Mouse (Mus musculus): ENCODE results near the gene Msx3. TPM values are rescaled to one million over a fixed set of nuclear protein-coding genes. Genes with fewer than 3 reads are reported as not detected.

Msx3 gene
- polyA plus RNA-seq (2015; fragmentation: Nextera tagmentation; extraction: Ambion mirVana): not detected in 2 replicates

DNA sequence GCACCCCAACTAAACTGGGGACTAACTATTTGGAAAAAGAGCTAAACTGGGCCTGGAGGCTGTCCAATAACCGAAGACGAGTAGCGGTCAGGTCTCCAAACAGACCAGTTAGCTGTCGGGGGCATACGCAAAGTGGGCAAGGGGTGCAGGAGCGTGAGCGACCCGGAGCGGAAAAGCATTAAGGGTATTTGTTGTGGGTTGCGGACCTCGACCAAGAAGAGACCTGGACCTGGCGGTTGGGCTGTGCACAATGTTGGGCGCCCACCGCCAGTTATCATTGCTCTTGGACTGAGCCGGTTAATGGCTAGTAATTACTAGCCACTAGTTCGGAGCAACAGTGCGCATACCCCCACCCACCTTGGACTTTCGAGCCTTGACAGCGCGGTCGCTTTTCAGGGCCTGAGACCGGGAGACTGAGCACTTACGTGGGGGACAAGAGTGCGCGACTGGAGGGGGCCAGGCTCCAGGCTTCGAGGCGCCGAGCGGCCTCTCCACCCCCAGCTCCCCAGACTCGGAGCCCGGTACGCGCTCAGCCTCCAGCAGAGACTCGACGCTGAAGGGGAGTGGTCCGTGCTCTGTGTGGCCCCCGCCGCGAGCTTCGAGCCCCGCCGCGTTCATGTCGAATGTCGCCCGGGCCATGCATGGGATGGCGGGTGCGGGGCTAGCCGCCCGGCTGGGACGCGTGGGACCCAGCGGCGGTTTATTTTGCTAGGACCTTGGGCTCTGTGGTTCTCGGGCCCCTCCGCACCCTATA, at the start of gene Msx3:
Msx3 (minus strand) TSS at position 729 of the 754 bp plus-strand sequence.
- Histone ChIP-seq H3K9ac (peak within 1 kb of the TSS; percentile 63), H3K36me3 (no peaks in the 10 kb centered on the region), H3K4me2 (peak within 1 kb of the TSS; percentile 84), H3K27me3 (replicated peaks) (peaks cover 99% of the 10 kb centered on the region), H3K9me3 (no peaks in the 10 kb centered on the region), H3K4me3 (peak within 1 kb of the TSS; percentile 53), H3K27ac (replicated peaks) (no peak within 1 kb of the TSS), H3K4me1 (peaks cover 23% of the 10 kb centered on the region)
- under 1% methylated on average over 56 of the region's 56 CpGs for WGBS
- no peak for ATAC-seq (ENCODE audit: extremely low read depth, insufficient number of reproducible peaks, low FRiP score, low TSS enrichment)

DNA sequence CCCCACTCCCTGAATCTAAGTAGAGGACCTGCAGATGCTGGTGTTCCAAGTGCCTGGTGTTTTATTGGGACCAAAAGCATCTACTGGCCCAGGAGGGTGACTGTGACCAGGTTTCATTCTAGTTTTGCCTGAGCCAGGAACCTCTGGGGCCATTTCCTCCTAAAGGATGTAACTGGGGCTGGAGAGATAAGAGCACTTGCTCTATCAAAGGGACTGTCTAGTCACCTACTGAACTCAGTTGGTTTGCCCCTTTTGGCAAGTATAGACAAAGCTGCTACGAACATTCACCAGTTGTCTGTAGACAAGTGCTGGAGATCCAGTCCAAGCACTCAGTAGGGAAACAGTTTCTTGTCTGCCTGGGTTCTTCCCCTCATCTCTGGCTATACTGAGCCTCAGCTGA, 49.6 kb upstream of the Msx3 start:
- WGBS: 59% methylated on average over 1 of the region's 1 CpGs
- Histone ChIP-seq H3K4me3 (no peak overlapping the region), H3K4me2 (no peak overlapping the region), H3K9me3 (no peaks in the 10 kb centered on the region), H3K27ac (replicated peaks) (no peak overlapping the region), H3K27me3 (replicated peaks) (no peaks in the 10 kb centered on the region), H3K9ac (no peak overlapping the region), H3K36me3 (peaks cover 37% of the 10 kb centered on the region), H3K4me1 (peaks cover 27% of the 10 kb centered on the region)
- ATAC-seq (ENCODE audit: extremely low read depth, insufficient number of reproducible peaks, low FRiP score, low TSS enrichment): no peak

DNA sequence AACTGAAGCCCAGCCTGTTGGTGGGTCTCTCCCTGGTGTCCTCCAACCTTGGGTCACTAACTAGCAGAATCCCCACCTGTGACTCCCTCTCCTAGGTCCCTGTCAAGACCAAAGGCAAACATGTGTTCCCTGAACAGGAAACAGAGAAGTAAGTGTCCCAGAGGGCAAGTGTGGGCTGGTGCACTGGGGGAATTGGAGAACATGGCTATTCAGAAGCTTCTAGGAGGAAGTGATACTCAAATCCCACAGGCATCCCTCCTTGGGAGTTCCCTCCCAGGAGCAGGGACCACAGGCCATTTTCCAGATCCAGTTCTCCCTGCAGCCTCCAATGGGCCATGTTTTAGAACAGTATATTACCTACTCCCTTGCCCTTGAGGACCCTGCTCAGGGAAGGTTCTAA, 47.2 kb upstream of the Msx3 start:
- Histone ChIP-seq H3K9me3 (no peaks in the 10 kb centered on the region), H3K9ac (no peak overlapping the region), H3K4me2 (no peak overlapping the region), H3K27me3 (replicated peaks) (no peaks in the 10 kb centered on the region), H3K36me3 (peaks cover 37% of the 10 kb centered on the region), H3K4me3 (no peak overlapping the region), H3K27ac (replicated peaks) (no peak overlapping the region), H3K4me1 (peaks cover 16% of the 10 kb centered on the region)
- no peak for ATAC-seq (ENCODE audit: extremely low read depth, insufficient number of reproducible peaks, low FRiP score, low TSS enrichment)

DNA sequence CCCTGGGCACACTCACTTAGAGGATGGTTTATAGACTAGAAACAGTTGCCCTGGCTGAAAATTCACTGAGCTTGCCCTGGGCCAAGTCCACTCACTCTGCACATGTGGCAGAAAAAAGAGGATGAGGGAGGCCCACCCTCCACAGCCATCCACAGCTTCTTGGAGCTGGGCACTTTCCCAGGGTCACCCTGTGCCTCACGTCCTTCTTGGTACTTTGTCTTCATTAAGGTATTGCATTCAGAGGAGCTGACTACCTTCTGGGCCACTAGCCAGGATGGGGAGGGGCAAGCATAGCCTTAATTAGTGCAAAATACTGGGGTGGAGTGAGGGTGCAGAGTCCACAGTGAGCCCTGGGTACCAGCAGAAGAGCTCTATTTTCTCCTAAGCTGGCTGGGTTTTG, 46.7 kb upstream of the Msx3 start:
- ATAC-seq (ENCODE audit: extremely low read depth, insufficient number of reproducible peaks, low FRiP score, low TSS enrichment): no peak
- Histone ChIP-seq H3K27me3 (replicated peaks) (no peaks in the 10 kb centered on the region), H3K4me2 (no peak overlapping the region), H3K4me1 (peaks cover 12% of the 10 kb centered on the region), H3K36me3 (peaks cover 33% of the 10 kb centered on the region), H3K9me3 (no peaks in the 10 kb centered on the region), H3K9ac (no peak overlapping the region), H3K4me3 (no peak overlapping the region), H3K27ac (replicated peaks) (no peak overlapping the region)
- WGBS: 35% methylated on average over 1 of the region's 1 CpGs

DNA sequence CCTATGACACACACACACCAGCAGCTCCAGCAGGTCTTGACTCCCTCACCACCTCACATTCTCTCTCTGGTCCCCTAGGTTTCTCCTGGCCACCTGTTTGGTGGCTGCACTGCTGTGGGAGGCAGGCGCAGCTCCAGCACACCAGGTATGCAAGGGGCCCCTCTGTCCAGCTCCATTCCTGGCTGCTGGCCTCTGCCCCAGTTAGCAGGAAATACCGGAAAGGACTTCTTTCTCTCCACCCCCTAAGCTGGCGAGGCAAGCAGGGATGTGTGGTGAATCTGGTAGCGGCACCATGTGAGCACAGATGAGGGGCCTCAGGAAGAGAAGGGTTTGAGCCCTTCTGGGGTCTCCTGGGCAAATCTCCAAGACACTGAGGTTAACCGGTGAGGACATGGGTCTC, 46.1 kb upstream of the Msx3 start:
- no peaks in the 10 kb centered on the region for H3K27me3 ChIP-seq (replicated peaks)
- ATAC-seq (ENCODE audit: extremely low read depth, insufficient number of reproducible peaks, low FRiP score, low TSS enrichment): no peak
- peaks cover 12% of the 10 kb centered on the region for H3K4me1 ChIP-seq
- peak overlapping the region; percentile 45; the same call in 1 of the 2 replicates for H3K9ac ChIP-seq
- H3K4me2 ChIP-seq: peak overlapping the region; percentile 11; the same call in 1 of the 2 replicates
- 36% methylated on average over 5 of the region's 5 CpGs for WGBS
- H3K36me3 ChIP-seq: peaks cover 28% of the 10 kb centered on the region
- no peak overlapping the region for H3K4me3 ChIP-seq
- no peak overlapping the region for H3K27ac ChIP-seq (replicated peaks)
- H3K9me3 ChIP-seq: no peaks in the 10 kb centered on the region

DNA sequence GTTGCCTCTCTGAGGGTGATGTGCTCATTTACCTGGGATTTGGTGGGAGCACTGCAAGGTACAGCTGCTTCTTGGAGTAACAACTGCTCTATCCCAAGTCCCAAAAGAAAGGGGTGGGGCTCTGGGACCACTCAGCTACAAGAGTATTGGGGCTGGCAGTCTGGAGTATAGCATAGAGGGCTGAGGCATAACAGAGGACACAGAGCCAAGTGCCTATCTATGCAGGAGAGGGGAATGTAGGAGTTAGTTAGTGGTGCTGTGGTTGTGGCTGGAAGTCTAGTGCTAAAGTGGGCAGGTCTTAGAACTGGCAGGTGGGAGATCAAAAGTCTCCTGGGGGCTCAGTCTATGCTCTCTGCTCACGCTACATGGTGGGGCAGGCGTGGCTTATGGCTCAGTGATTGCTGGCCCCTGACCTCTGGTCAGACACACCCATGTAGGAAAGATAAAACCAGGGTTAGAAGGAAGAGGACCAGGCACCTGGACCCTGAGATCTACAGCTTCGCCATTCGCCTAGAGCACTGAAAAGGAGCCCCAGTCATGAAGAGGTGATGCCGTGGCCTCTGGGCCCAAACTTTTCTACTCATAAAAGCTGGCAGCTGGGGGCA, 44.1 kb upstream of the Msx3 start, which contains the start of gene Prap1:
Prap1 (plus strand) TSS at position 472 of the 605 bp plus-strand sequence.
- ATAC-seq (ENCODE audit: extremely low read depth, insufficient number of reproducible peaks, low FRiP score, low TSS enrichment): no peak
- H3K4me1 ChIP-seq: peaks cover 12% of the 10 kb centered on the region
- no peak within 1 kb of the TSS for H3K9ac ChIP-seq
- H3K27me3 ChIP-seq (replicated peaks): peaks cover 3% of the 10 kb centered on the region; the same call in 1 of the 2 replicates
- 59% methylated on average over 5 of the region's 5 CpGs for WGBS
- H3K4me3 ChIP-seq: no peak within 1 kb of the TSS
- no peaks in the 10 kb centered on the region for H3K9me3 ChIP-seq
- H3K27ac ChIP-seq (replicated peaks): no peak within 1 kb of the TSS
- H3K4me2 ChIP-seq: no peak within 1 kb of the TSS
- H3K36me3 ChIP-seq: peaks cover 10% of the 10 kb centered on the region

DNA sequence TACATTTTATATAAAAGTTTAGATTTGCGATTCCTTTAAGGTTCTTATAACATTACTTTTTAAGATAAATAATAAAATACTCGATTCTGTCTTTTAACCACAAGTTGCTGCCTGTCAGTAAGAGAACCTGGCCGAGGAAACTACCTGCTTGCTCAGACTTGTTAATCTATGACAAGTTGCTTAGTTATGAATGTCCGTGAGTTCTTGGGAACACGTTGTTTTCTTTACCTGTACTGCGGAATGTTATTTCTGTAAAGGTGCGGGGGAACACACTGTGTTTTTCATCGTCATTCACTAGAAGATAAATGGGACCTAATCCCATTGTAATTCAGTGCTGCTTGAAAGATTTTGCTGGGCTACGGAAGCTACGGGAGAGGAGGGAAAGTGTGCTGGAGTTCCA, 41.7 kb upstream of the Msx3 start:
- ATAC-seq (ENCODE audit: extremely low read depth, insufficient number of reproducible peaks, low FRiP score, low TSS enrichment): no peak
- peaks cover 3% of the 10 kb centered on the region; the same call in 1 of the 2 replicates for H3K27me3 ChIP-seq (replicated peaks)
- no peak overlapping the region for H3K9ac ChIP-seq
- H3K36me3 ChIP-seq: no peaks in the 10 kb centered on the region
- no peak overlapping the region for H3K27ac ChIP-seq (replicated peaks)
- 78% methylated on average over 10 of the region's 10 CpGs for WGBS
- no peaks in the 10 kb centered on the region for H3K9me3 ChIP-seq
- peaks cover 12% of the 10 kb centered on the region for H3K4me1 ChIP-seq
- H3K4me3 ChIP-seq: no peak overlapping the region
- H3K4me2 ChIP-seq: no peak overlapping the region

DNA sequence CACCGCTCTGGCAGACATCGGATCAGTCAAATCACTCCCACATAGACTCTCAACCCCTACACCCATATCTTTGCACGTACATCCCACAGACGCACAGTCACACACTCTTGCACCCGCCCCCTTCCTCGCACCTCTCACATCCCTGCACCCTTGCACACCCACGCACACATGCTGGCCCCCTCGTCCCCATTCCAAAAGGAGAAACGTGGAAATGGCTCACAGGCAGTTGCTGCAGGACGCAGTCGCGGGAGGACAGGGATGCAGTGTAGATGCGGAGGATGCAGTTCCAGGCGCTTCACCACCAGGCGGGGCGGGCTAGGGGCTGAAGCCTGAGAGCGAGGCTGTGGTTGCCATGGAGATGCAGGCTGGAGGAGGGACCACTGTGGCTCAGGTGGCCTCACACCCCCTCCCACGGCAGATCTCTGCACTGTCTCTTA, 33.4 kb upstream of the Msx3 start, which contains the start of gene Caly:
Caly (minus strand) TSS at position 307 of the 437 bp plus-strand sequence.
- H3K9ac ChIP-seq: no peak within 1 kb of the TSS
- H3K4me3 ChIP-seq: no peak within 1 kb of the TSS
- peaks cover 71% of the 10 kb centered on the region for H3K27me3 ChIP-seq (replicated peaks)
- H3K27ac ChIP-seq (replicated peaks): no peak within 1 kb of the TSS
- H3K36me3 ChIP-seq: no peaks in the 10 kb centered on the region
- peaks cover 5% of the 10 kb centered on the region; the same call in 1 of the 2 replicates for H3K4me1 ChIP-seq
- WGBS: 7% methylated on average over 18 of the region's 18 CpGs
- ATAC-seq (ENCODE audit: extremely low read depth, insufficient number of reproducible peaks, low FRiP score, low TSS enrichment): no peak
- H3K9me3 ChIP-seq: no peaks in the 10 kb centered on the region
- H3K4me2 ChIP-seq: no peak within 1 kb of the TSS

DNA sequence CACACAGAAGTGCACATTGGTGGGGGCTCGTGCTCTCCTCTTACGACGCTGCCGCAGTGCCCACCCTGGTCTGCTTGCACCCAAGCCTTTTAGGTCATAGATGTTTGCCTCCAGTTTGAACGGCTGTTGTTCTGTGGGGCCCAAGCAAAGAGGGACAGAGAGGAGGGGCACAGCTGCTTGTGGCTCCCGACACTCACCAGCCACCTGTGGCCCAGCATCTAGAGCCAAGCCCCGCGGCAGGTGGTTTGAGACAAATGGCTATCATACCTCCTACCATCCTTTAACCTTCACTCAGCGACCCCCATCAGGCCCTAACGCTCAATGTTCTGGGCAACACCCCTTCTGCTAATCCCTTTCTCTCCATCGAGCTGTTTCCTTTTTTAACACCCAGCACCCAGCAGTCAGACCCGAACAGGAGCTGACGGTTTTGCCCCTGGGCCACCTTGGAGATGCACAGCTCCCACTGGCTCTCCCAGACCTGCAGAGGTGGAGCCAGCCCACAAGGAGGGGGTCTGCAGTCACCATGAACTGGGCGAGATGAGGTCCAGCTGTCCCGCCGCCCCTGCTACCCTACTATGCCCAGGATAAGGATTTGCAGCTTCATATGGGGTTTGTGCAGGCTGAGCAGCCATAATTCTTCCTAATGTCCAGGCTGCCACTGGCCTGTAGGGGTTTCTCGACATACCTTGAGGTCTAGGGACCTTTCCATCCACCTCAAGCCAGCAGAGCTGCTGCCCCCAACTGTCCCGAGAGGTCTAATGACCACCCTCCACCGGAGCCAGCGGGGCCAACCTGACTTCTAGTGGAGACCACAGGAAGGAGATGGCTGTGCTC, 32.7 kb upstream of the Msx3 start:
- no peak overlapping the region for H3K4me3 ChIP-seq
- H3K36me3 ChIP-seq: no peaks in the 10 kb centered on the region
- ATAC-seq (ENCODE audit: extremely low read depth, insufficient number of reproducible peaks, low FRiP score, low TSS enrichment): no peak
- H3K27ac ChIP-seq (replicated peaks): no peak overlapping the region
- no peaks in the 10 kb centered on the region for H3K9me3 ChIP-seq
- H3K9ac ChIP-seq: no peak overlapping the region
- H3K4me2 ChIP-seq: no peak overlapping the region
- H3K4me1 ChIP-seq: peaks cover 5% of the 10 kb centered on the region; the same call in 1 of the 2 replicates
- WGBS: 22% methylated on average over 20 of the region's 20 CpGs
- peaks cover 74% of the 10 kb centered on the region for H3K27me3 ChIP-seq (replicated peaks)

DNA sequence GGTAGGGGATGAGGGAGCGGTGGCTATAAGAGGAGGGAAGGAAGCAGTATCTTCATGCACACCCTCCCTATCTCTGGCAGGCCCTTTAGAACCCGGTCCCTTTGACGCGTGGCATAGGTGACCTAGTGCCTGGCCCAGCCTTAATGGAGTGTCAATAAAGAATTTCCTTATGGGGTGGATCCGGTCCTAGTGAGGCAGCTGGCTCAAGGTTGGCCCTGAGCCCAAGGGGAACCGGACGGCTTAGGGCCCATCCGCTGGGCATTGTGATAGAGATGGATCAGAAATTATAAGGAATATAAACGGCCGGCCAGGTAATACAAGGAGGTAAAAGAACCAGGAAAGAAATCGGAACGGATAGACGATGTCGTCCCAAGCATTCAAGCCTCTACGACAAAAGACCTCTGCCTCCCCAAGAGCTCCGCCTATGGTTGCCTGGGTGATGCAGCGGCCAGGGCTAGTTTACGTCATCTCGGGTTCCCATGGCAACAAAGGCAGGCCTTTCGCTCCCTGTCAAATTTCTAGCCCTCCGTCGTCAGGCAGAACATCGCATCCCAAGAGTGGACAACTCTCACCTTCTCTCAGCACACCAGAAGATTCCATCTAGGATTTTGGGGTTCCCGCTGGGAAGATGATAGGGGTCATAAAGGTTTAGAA, 31.7 kb upstream of the Msx3 start:
- H3K4me2 ChIP-seq: peak overlapping the region; percentile 58
- peaks cover 75% of the 10 kb centered on the region for H3K27me3 ChIP-seq (replicated peaks)
- no peak overlapping the region for H3K9ac ChIP-seq
- no peak; the same call in 1 of the 2 replicates for ATAC-seq (ENCODE audit: extremely low read depth, insufficient number of reproducible peaks, low FRiP score, low TSS enrichment)
- no peaks in the 10 kb centered on the region for H3K9me3 ChIP-seq
- peaks cover 5% of the 10 kb centered on the region; the same call in 1 of the 2 replicates for H3K4me1 ChIP-seq
- no peaks in the 10 kb centered on the region for H3K36me3 ChIP-seq
- peak overlapping the region; percentile 38 for H3K4me3 ChIP-seq
- 5% methylated on average over 24 of the region's 24 CpGs for WGBS
- no peak overlapping the region for H3K27ac ChIP-seq (replicated peaks)
